Mouse (Mus musculus): Measurements from ENCODE around the gene Sos1. TPM values are rescaled to one million over a fixed set of nuclear protein-coding genes. Genes with fewer than 3 reads are reported as not detected.

Sos1 gene
- total RNA-seq (2021): 24.3 and 24.5 TPM in 2 replicates
- long read RNA-seq, experiment 1, full-length matches to known transcripts: 1 of 2 reads
- long read RNA-seq, experiment 1, partial matches to known transcripts: 0 of 2 reads
- long read RNA-seq, experiment 1, other reads (novel, unspliced or antisense): 1 of 2 reads
- long read RNA-seq, experiment 2, full-length matches to known transcripts: 1 of 5 reads
- long read RNA-seq, experiment 2, partial matches to known transcripts: 1 of 5 reads
- long read RNA-seq, experiment 2, other reads (novel, unspliced or antisense): 3 of 5 reads

GRCm38 (mm10) chr17:80480031-80480854, at the start of gene Sos1:
Gene Sos1, minus strand, starts transcription at chr17:80480453.
- peak; percentile 98 for DNase-seq

- no peak for DNase-seq
Observed at GRCm38 (mm10) chr17:80523231-80523630, 43.0 kb upstream of the Sos1 start.

- no peak for DNase-seq
Observed at GRCm38 (mm10) chr17:80522229-80522556, 41.9 kb upstream of the Sos1 start.

GRCm38 (mm10) chr17:80521521-80522228, 41.4 kb upstream of the Sos1 start:
- DNase-seq: no peak

GRCm38 (mm10) chr17:80520537-80520936, 40.3 kb upstream of the Sos1 start:
- DNase-seq: no peak

GRCm38 (mm10) chr17:80518811-80519210, 38.6 kb upstream of the Sos1 start:
- DNase-seq: peak; percentile 35

- DNase-seq: no peak
Observed at GRCm38 (mm10) chr17:80517244-80517643, 37.0 kb upstream of the Sos1 start.

- DNase-seq: peak; percentile 46
Observed at GRCm38 (mm10) chr17:80515956-80516355, 35.7 kb upstream of the Sos1 start.

- no peak for DNase-seq
Observed at GRCm38 (mm10) chr17:80515513-80515912, 35.3 kb upstream of the Sos1 start.

GRCm38 (mm10) chr17:80513766-80514165, 33.5 kb upstream of the Sos1 start:
- DNase-seq: no peak

GRCm38 (mm10) chr17:80510459-80510855, 30.2 kb upstream of the Sos1 start:
- no peak for DNase-seq

- DNase-seq: no peak
Observed at GRCm38 (mm10) chr17:80509494-80510458, 29.5 kb upstream of the Sos1 start.

- no peak for DNase-seq
Observed at GRCm38 (mm10) chr17:80505766-80506165, 25.5 kb upstream of the Sos1 start.

- DNase-seq: no peak
Observed at GRCm38 (mm10) chr17:80505342-80505741, 25.1 kb upstream of the Sos1 start.

- DNase-seq: no peak
Observed at GRCm38 (mm10) chr17:80501805-80502172, 21.5 kb upstream of the Sos1 start.

- DNase-seq: peak; percentile 12
Observed at GRCm38 (mm10) chr17:80501037-80501804, 21.0 kb upstream of the Sos1 start.

GRCm38 (mm10) chr17:80500025-80500424, 19.8 kb upstream of the Sos1 start:
- DNase-seq: no peak

- DNase-seq: no peak
Observed at GRCm38 (mm10) chr17:80498600-80499268, 18.5 kb upstream of the Sos1 start.

GRCm38 (mm10) chr17:80497183-80497601, 16.9 kb upstream of the Sos1 start:
- DNase-seq: no peak

- DNase-seq: no peak
Observed at GRCm38 (mm10) chr17:80496607-80497170, 16.4 kb upstream of the Sos1 start.
